In the genomic region with DNA sequence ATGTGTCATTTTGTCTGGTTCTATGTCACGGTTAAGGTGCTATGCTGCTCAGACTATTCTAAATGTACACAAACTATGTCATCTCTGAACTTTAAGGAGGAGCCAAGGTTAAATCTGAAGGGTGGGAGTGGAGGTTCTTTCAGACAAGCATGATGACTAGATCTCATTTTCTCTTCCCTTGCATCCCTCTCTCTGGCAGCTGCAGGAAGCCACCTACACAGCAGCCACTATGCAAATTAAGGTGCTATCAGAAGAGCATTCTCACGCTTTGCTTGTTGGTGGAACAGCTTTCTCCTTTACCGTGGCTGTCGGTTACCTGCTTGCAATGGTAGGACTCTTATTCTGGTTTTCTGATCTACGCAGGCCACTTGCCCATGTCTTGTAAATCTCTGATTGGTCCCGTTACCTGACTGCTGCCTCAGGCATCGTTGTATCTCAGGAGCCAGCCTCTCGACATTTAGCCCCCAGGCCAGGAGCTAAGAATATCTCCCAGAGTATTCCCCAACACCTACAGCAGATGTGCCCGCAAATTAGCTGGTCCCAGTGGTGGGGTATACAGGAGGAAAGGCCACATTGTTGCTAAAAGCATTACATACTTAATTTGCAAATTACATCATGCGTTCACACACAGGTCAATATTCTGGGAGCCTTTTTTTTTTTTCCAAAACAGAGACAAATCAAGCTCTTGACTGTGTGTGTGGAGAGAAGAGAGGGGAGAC, we compare ENCODE assay signal across 24 mouse cellular contexts.
DNase-seq lines count a peak whose midpoint lies in the region; ATAC-seq and TF ChIP-seq lines count a peak whose summit lies in the region.
"Had no signal": no experiment of that assay in that cellular context is flagged by ENCODE, and none has a peak within 500 bp of the region (broad histone marks: within the 10 kb centered on the region; RNA-seq: fewer than 3 reads in every experiment).

No protein-coding gene starts in this region.

- no peak overlapping the region for H3K4me3 ChIP-seq in forebrain, postnatal 0 days (ENCODE audit: low read depth, low read length)
- no peak overlapping the region for H3K4me3 ChIP-seq in forebrain, embryonic 11.5 days (ENCODE audit: low read depth, low read length)
- H3K4me3 ChIP-seq in midbrain, embryonic 11.5 days (ENCODE audit: low read depth, low read length) = no peak overlapping the region
- no peak overlapping the region for H3K4me3 ChIP-seq in midbrain, embryonic 16.5 days (ENCODE audit: low read depth, low read length)
- H3K4me3 ChIP-seq: erythroblast, embryonic 14.5 days; forebrain, embryonic 15.5 days; heart, embryonic 13.5 days; hindbrain, embryonic 15.5 days; limb, embryonic 13.5 days; liver, embryonic 13.5 days; neural tube, embryonic 12.5 days; stomach, embryonic 15.5 days had no signal

- H3K4me1 ChIP-seq in forebrain, postnatal 0 days (ENCODE audit: insufficient read depth) = no peaks in the 10 kb centered on the region
- H3K4me1 ChIP-seq in forebrain, embryonic 11.5 days (replicated peaks; ENCODE audit: control insufficient read depth, insufficient read depth, low read length) = no peaks in the 10 kb centered on the region; the same call in 1 of the 2 replicates
- no peaks in the 10 kb centered on the region for H3K4me1 ChIP-seq in midbrain, embryonic 11.5 days (ENCODE audit: control insufficient read depth, insufficient read depth, low read length)
- peaks cover 6% of the 10 kb centered on the region for H3K4me1 ChIP-seq in midbrain, embryonic 16.5 days (ENCODE audit: control insufficient read depth, insufficient read depth, low read length)
- H3K4me1 ChIP-seq: heart, embryonic 13.5 days; liver, embryonic 13.5 days; neural tube, embryonic 12.5 days; stomach, embryonic 15.5 days had no signal

- no peak overlapping the region for H3K4me2 ChIP-seq in forebrain, postnatal 0 days (ENCODE audit: low read depth)
- no peak overlapping the region for H3K4me2 ChIP-seq in forebrain, embryonic 11.5 days (ENCODE audit: low read depth, low read length, severe bottlenecking)
- H3K4me2 ChIP-seq in midbrain, embryonic 11.5 days = no peak overlapping the region
- no peak overlapping the region for H3K4me2 ChIP-seq in midbrain, embryonic 16.5 days (ENCODE audit: low read length)
- H3K4me2 ChIP-seq: forebrain, embryonic 15.5 days; heart, embryonic 13.5 days; hindbrain, embryonic 15.5 days; limb, embryonic 13.5 days; liver, embryonic 13.5 days; lung, embryonic 14.5 days; neural tube, embryonic 12.5 days; stomach, embryonic 15.5 days had no signal

- H3K27me3 ChIP-seq in forebrain, postnatal 0 days (ENCODE audit: insufficient read depth, low read length) = no peaks in the 10 kb centered on the region; the same call in 1 of the 2 replicates
- no peaks in the 10 kb centered on the region for H3K27me3 ChIP-seq in forebrain, embryonic 11.5 days (ENCODE audit: control insufficient read depth, insufficient read depth, low read length)
- H3K27me3 ChIP-seq in midbrain, embryonic 11.5 days (ENCODE audit: control insufficient read depth, insufficient read depth, low read length) = no peaks in the 10 kb centered on the region
- no peaks in the 10 kb centered on the region for H3K27me3 ChIP-seq in midbrain, embryonic 16.5 days (ENCODE audit: control insufficient read depth, insufficient read depth, low read depth, low read length)
- H3K27me3 ChIP-seq: forebrain, embryonic 15.5 days; heart, embryonic 13.5 days; hindbrain, embryonic 15.5 days; liver, embryonic 13.5 days; neural tube, embryonic 12.5 days; stomach, embryonic 15.5 days had no signal

- WGBS in forebrain, postnatal 0 days = 78% methylated on average over 10 of the region's 10 CpGs
- WGBS in forebrain, embryonic 11.5 days = 75% methylated on average over 10 of the region's 10 CpGs
- 75% methylated on average over 10 of the region's 10 CpGs for WGBS in midbrain, embryonic 11.5 days
- 63% methylated on average over 10 of the region's 10 CpGs for WGBS in midbrain, embryonic 16.5 days

- no peak overlapping the region for H3K9ac ChIP-seq in forebrain, postnatal 0 days
- no peak overlapping the region for H3K9ac ChIP-seq in forebrain, embryonic 11.5 days (ENCODE audit: low read length)
- H3K9ac ChIP-seq in midbrain, embryonic 11.5 days (ENCODE audit: low read length) = no peak overlapping the region
- H3K9ac ChIP-seq in midbrain, embryonic 16.5 days (ENCODE audit: low read depth, low read length) = no peak overlapping the region
- H3K9ac ChIP-seq: forebrain, embryonic 15.5 days; heart, embryonic 13.5 days; hindbrain, embryonic 15.5 days; limb, embryonic 13.5 days; liver, embryonic 13.5 days; lung, embryonic 14.5 days; neural tube, embryonic 12.5 days; stomach, embryonic 15.5 days had no signal

- H3K27ac ChIP-seq in forebrain, postnatal 0 days (ENCODE audit: low read depth, low read length) = no peak overlapping the region
- no peak overlapping the region for H3K27ac ChIP-seq in forebrain, embryonic 11.5 days (ENCODE audit: low read depth, low read length)
- H3K27ac ChIP-seq in midbrain, embryonic 11.5 days (ENCODE audit: low read depth, low read length) = no peak overlapping the region
- H3K27ac ChIP-seq in midbrain, embryonic 16.5 days (ENCODE audit: low read length) = no peak overlapping the region
- H3K27ac ChIP-seq: forebrain, embryonic 15.5 days; heart, embryonic 13.5 days; hindbrain, embryonic 15.5 days; kidney, postnatal 0 days; limb, embryonic 13.5 days; liver, embryonic 13.5 days; neural tube, embryonic 12.5 days; stomach, embryonic 15.5 days had no signal

- ATAC-seq in forebrain, postnatal 0 days = 0 out of 2 replicates have a peak, but pooled peaks have one; percentile 14
- no peak for ATAC-seq in forebrain, embryonic 11.5 days (replicated peaks; ENCODE audit: low FRiP score)
- no peak for ATAC-seq in midbrain, embryonic 11.5 days (ENCODE audit: low FRiP score)
- ATAC-seq in midbrain, embryonic 16.5 days = no peak
- ATAC-seq: forebrain, embryonic 15.5 days; intestine, postnatal 0 days had no signal

- no peaks in the 10 kb centered on the region for H3K9me3 ChIP-seq in forebrain, postnatal 0 days (ENCODE audit: low read length)
- no peaks in the 10 kb centered on the region for H3K9me3 ChIP-seq in forebrain, embryonic 11.5 days (ENCODE audit: control insufficient read depth, low read length)
- no peaks in the 10 kb centered on the region for H3K9me3 ChIP-seq in midbrain, embryonic 11.5 days (ENCODE audit: control insufficient read depth, low read length)
- no peaks in the 10 kb centered on the region for H3K9me3 ChIP-seq in midbrain, embryonic 16.5 days (replicated peaks; ENCODE audit: control insufficient read depth, low read length, poor library complexity, severe bottlenecking)
- H3K9me3 ChIP-seq: forebrain, embryonic 15.5 days; heart, embryonic 13.5 days; hindbrain, embryonic 15.5 days; limb, embryonic 13.5 days; liver, embryonic 13.5 days; neural tube, embryonic 12.5 days; stomach, embryonic 15.5 days had no signal

- no peak for TF ChIP-seq CTCF in forebrain, postnatal 0 days (IDR thresholded peaks at IDR 0.05; ENCODE audit: low read depth)

- no peak for DNase-seq in forebrain, postnatal 0 days
- DNase-seq in forebrain, embryonic 11.5 days (ENCODE audit: low spot score) = no peak
- DNase-seq in midbrain, embryonic 11.5 days (ENCODE audit: low spot score, missing footprints) = peak; percentile 57
- peak; percentile 65 for DNase-seq in brain, adult 2 months (ENCODE audit: low read depth, low spot score)
- peak; percentile 25 for DNase-seq in right cerebral cortex, postnatal 25 days
- DNase-seq in MN1 (ENCODE audit: low spot score) = no peak
- DNase-seq: adrenal gland, adult 2 months; cerebellum, adult 9-10 months; gastrocnemius, postnatal 10 days; heart, adult 18-20 months; heart, postnatal 36 days; liver, embryonic 13.5 days; lung, embryonic 14.5 days; lung, postnatal 4 days had no signal

- H3K36me3 ChIP-seq in forebrain, postnatal 0 days (ENCODE audit: insufficient read depth) = no peaks in the 10 kb centered on the region
- H3K36me3 ChIP-seq in forebrain, embryonic 11.5 days (ENCODE audit: control insufficient read depth, insufficient read depth, low read length) = no peaks in the 10 kb centered on the region
- H3K36me3 ChIP-seq in midbrain, embryonic 11.5 days (ENCODE audit: control insufficient read depth, insufficient read depth, low read length) = no peaks in the 10 kb centered on the region
- H3K36me3 ChIP-seq in midbrain, embryonic 16.5 days (ENCODE audit: control insufficient read depth, insufficient read depth, low read length) = no peaks in the 10 kb centered on the region
- H3K36me3 ChIP-seq: forebrain, embryonic 15.5 days; heart, embryonic 13.5 days; hindbrain, embryonic 15.5 days; limb, embryonic 13.5 days; liver, embryonic 13.5 days; neural tube, embryonic 12.5 days; stomach, embryonic 15.5 days had no signal

Comparison
In these comparisons a context has a peak if more than half of its experiments do, and no peak if none do; other contexts are left out.
1. DNase-seq: peak in midbrain, embryonic 11.5 days (single experiment), brain, adult 2 months (single experiment) and right cerebral cortex, postnatal 25 days (single experiment); none in forebrain, postnatal 0 days (single experiment), forebrain, embryonic 11.5 days (single experiment) and MN1 (single experiment).